Mouse (Mus musculus) ES-CJ7 (cell line): ENCODE results near the gene Aff3.
A peak's percentile ranks its signal among the peaks of the same experiment; 100 is the strongest.

Source experiments
- DNase-seq: peaks from one replicate; pipeline ENCODE4 v3.0.0; 2011; ENCODE audit warnings: low read depth, low spot score

Aff3 gene

GRCm38 (mm10) chr1:38178929-38179328 is 485.8 kb downstream of the Aff3 start:
- no peak for DNase-seq

GRCm38 (mm10) chr1:38176077-38176476 is 488.7 kb downstream of the Aff3 start:
- no peak for DNase-seq

- DNase-seq, result no peak
Measured at GRCm38 (mm10) chr1:38171874-38172273, 492.9 kb downstream of the Aff3 start.

GRCm38 (mm10) chr1:38165696-38166095 is 499.1 kb downstream of the Aff3 start:
- no peak for DNase-seq

- no peak for DNase-seq
Measured at GRCm38 (mm10) chr1:38150086-38150485, 514.7 kb downstream of the Aff3 start.

- DNase-seq, result no peak
Measured at GRCm38 (mm10) chr1:38146008-38146407, 518.7 kb downstream of the Aff3 start.

GRCm38 (mm10) chr1:38141371-38141770 is 523.4 kb downstream of the Aff3 start:
- no peak for DNase-seq

- DNase-seq, result no peak
Measured at GRCm38 (mm10) chr1:38140911-38141310, 523.8 kb downstream of the Aff3 start.

- no peak for DNase-seq
Measured at GRCm38 (mm10) chr1:38139396-38139795, 525.4 kb downstream of the Aff3 start.

GRCm38 (mm10) chr1:38132942-38133341 is 531.8 kb downstream of the Aff3 start:
- DNase-seq, result peak; percentile 24

GRCm38 (mm10) chr1:38130715-38131483 is 533.9 kb downstream of the Aff3 start:
- DNase-seq, result peak; percentile 57

- peak; percentile 85 for DNase-seq
Measured at GRCm38 (mm10) chr1:38129501-38130267, 535.1 kb downstream of the Aff3 start, which contains the start of gene Rev1. TSS of gene Rev1 (minus strand) at chr1:38129801.

GRCm38 (mm10) chr1:38128919-38129436 is 535.8 kb downstream of the Aff3 start:
- DNase-seq, result peak; percentile 40
